Mouse (Mus musculus): ENCODE measurements around the gene P2ry13. TPM values are rescaled to one million over a fixed set of nuclear protein-coding genes. Genes with fewer than 3 reads are reported as not detected.
A peak's percentile ranks its signal among the peaks of the same experiment; 100 is the strongest.

Gene P2ry13
- polyA plus RNA-seq, 1 experiment from 2014 or later, result 1.4 TPM

DNA sequence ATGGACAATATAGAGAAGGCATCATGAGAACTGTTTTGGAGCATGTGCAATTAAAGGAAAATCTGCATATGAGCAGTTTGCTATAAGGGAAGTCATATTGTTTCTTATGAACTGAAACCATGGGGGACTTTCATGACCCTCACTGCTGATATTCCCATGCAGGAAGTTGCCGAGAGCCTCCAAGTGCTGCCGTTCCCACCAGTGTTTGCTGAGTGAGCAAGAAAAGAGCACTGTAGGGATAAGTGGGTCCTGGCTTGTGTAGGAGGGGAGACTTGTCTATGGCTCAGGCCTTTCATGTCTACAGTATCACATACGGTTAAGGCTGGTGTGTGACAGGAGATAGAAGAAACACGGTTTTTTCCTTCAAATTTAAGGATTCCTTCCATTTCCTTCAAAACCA is 25.0 kb downstream of the P2ry13 start:
- no peak for DNase-seq
- 92% methylated on average over 4 of the region's 4 CpGs for WGBS
- no peaks in the 10 kb centered on the region for H3K4me1 ChIP-seq (ENCODE audit: control insufficient read depth, insufficient read depth, low read length)
- H3K4me2 ChIP-seq (ENCODE audit: low read length), result no peak overlapping the region
- no peak overlapping the region for H3K27ac ChIP-seq (replicated peaks; ENCODE audit: low read depth, low read length)
- no peaks in the 10 kb centered on the region for H3K36me3 ChIP-seq (ENCODE audit: control insufficient read depth, insufficient read depth, low read length)
- no peak overlapping the region for H3K9ac ChIP-seq (replicated peaks; ENCODE audit: low read length)
- ATAC-seq (ENCODE audit: low FRiP score, low TSS enrichment), result no peak
- H3K27me3 ChIP-seq (ENCODE audit: control insufficient read depth, insufficient read depth, low read length), result no peaks in the 10 kb centered on the region
- H3K9me3 ChIP-seq (ENCODE audit: control insufficient read depth, low read length), result no peaks in the 10 kb centered on the region
- H3K4me3 ChIP-seq (replicated peaks; ENCODE audit: low read depth, low read length), result no peak overlapping the region

DNA sequence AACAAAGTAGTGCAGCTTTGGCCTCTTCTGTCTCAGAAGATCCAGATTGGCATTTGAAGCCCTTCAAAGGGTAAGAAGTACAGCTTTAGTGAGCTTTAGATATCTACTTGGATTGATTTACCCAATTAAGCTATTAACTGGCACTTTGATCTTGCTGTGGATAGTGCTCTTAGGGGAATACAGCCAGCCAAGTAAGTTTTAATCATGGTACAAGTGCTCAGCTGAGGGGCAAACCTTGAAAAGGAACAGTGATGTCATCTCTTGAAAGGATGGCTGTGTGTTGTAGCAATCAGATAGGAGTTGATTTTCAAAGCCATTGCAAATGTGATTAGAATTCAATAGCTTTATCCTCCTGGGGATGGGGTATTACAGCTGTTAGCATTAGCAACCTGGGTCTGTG is 28.6 kb downstream of the P2ry13 start:
- no peak overlapping the region for H3K9ac ChIP-seq (replicated peaks; ENCODE audit: low read length)
- peak; percentile 36 for DNase-seq
- H3K27ac ChIP-seq (replicated peaks; ENCODE audit: low read depth, low read length), result no peak overlapping the region
- no peak overlapping the region for H3K4me3 ChIP-seq (replicated peaks; ENCODE audit: low read depth, low read length)
- H3K27me3 ChIP-seq (ENCODE audit: control insufficient read depth, insufficient read depth, low read length), result no peaks in the 10 kb centered on the region
- ATAC-seq (ENCODE audit: low FRiP score, low TSS enrichment), result no peak
- H3K4me2 ChIP-seq (ENCODE audit: low read length), result no peak overlapping the region
- H3K4me1 ChIP-seq (ENCODE audit: control insufficient read depth, insufficient read depth, low read length), result no peaks in the 10 kb centered on the region
- H3K36me3 ChIP-seq (ENCODE audit: control insufficient read depth, insufficient read depth, low read length), result no peaks in the 10 kb centered on the region
- no peaks in the 10 kb centered on the region for H3K9me3 ChIP-seq (ENCODE audit: control insufficient read depth, low read length)

DNA sequence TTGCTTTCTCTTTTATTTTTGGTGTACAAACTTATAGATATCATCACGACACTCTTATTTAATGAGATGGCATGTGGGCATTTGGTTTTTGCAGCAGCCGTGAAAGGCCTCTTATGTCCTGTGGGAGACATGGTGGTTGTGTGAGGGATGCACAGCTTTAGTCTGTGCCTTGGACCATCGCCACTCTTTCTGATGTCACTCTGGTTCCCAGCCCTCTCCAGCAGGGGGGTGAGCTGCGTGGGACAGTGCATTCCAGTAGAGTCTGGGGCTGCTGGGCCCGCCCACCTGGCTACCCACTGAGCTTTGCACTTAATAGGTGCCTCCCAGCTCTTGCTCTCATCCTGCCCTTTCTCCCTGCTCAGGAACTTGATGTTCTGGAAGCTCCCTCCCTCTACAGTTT is 29.5 kb downstream of the P2ry13 start:
- Histone ChIP-seq H3K4me2 (ENCODE audit: low read length) (no peak overlapping the region), H3K4me3 (replicated peaks; ENCODE audit: low read depth, low read length) (no peak overlapping the region), H3K9me3 (ENCODE audit: control insufficient read depth, low read length) (no peaks in the 10 kb centered on the region), H3K4me1 (ENCODE audit: control insufficient read depth, insufficient read depth, low read length) (no peaks in the 10 kb centered on the region), H3K27me3 (ENCODE audit: control insufficient read depth, insufficient read depth, low read length) (no peaks in the 10 kb centered on the region), H3K27ac (replicated peaks; ENCODE audit: low read depth, low read length) (no peak overlapping the region), H3K36me3 (ENCODE audit: control insufficient read depth, insufficient read depth, low read length) (no peaks in the 10 kb centered on the region), H3K9ac (replicated peaks; ENCODE audit: low read length) (no peak overlapping the region)
- DNase-seq (no peak), ATAC-seq (ENCODE audit: low FRiP score, low TSS enrichment) (no peak; the same call in 1 of the 2 replicates)
- 65% methylated on average over 5 of the region's 5 CpGs for WGBS

DNA sequence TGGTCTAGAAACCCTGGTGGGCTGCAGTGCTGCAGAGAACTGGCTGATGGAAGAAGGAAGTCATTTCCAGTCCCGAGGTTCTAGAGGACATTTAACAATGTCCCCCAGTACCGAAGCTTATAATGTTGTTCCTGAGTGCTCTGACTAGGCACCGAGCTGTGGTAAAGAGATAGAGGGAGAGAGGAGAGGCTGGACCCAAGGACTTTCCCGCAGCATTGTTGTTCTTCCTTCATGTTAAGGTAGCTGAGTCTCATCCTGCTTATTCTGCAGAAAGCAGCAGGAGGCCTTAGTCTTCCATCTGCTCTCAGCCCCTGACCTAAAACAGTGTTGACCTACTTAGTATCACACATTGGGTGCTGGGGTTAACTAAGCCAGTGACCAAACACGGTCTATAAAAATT is 33.8 kb downstream of the P2ry13 start:
- DNase-seq (no peak), ATAC-seq (ENCODE audit: low FRiP score, low TSS enrichment) (no peak)
- Histone ChIP-seq H3K9ac (replicated peaks; ENCODE audit: low read length) (no peak overlapping the region), H3K9me3 (ENCODE audit: control insufficient read depth, low read length) (no peaks in the 10 kb centered on the region), H3K4me3 (replicated peaks; ENCODE audit: low read depth, low read length) (no peak overlapping the region), H3K4me2 (ENCODE audit: low read length) (no peak overlapping the region), H3K27ac (replicated peaks; ENCODE audit: low read depth, low read length) (no peak overlapping the region), H3K4me1 (ENCODE audit: control insufficient read depth, insufficient read depth, low read length) (no peaks in the 10 kb centered on the region), H3K27me3 (ENCODE audit: control insufficient read depth, insufficient read depth, low read length) (no peaks in the 10 kb centered on the region), H3K36me3 (ENCODE audit: control insufficient read depth, insufficient read depth, low read length) (no peaks in the 10 kb centered on the region)
- WGBS, result 81% methylated on average over 5 of the region's 5 CpGs

DNA sequence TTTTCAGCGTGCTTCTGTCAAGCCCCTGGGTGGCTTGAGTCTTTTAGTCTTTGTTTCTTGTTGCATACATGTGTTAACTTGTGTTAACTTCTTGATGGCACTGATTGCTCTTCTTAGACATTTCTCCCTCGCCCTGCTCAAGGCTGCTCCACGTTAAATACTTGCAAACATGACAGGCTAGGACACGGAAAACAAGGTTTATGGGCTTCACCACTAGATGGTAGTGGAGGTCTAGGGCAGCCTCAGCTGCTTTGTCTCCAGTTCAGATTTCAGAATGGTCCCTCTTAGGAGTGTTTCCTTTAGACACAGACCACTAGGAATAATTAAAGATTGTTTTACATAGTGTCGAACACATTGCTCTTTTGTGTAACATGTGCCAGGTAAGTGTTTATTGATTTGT is 35.4 kb downstream of the P2ry13 start:
- Histone ChIP-seq H3K9me3 (ENCODE audit: control insufficient read depth, low read length) (no peaks in the 10 kb centered on the region), H3K27me3 (ENCODE audit: control insufficient read depth, insufficient read depth, low read length) (no peaks in the 10 kb centered on the region), H3K27ac (replicated peaks; ENCODE audit: low read depth, low read length) (no peak overlapping the region), H3K4me1 (ENCODE audit: control insufficient read depth, insufficient read depth, low read length) (no peaks in the 10 kb centered on the region), H3K9ac (replicated peaks; ENCODE audit: low read length) (no peak overlapping the region), H3K36me3 (ENCODE audit: control insufficient read depth, insufficient read depth, low read length) (no peaks in the 10 kb centered on the region), H3K4me2 (ENCODE audit: low read length) (no peak overlapping the region), H3K4me3 (replicated peaks; ENCODE audit: low read depth, low read length) (no peak overlapping the region)
- ATAC-seq (ENCODE audit: low FRiP score, low TSS enrichment), result peak; percentile 64; the same call in 1 of the 2 replicates
- DNase-seq, result peak; percentile 76
- 54% methylated on average over 5 of the region's 5 CpGs for WGBS

DNA sequence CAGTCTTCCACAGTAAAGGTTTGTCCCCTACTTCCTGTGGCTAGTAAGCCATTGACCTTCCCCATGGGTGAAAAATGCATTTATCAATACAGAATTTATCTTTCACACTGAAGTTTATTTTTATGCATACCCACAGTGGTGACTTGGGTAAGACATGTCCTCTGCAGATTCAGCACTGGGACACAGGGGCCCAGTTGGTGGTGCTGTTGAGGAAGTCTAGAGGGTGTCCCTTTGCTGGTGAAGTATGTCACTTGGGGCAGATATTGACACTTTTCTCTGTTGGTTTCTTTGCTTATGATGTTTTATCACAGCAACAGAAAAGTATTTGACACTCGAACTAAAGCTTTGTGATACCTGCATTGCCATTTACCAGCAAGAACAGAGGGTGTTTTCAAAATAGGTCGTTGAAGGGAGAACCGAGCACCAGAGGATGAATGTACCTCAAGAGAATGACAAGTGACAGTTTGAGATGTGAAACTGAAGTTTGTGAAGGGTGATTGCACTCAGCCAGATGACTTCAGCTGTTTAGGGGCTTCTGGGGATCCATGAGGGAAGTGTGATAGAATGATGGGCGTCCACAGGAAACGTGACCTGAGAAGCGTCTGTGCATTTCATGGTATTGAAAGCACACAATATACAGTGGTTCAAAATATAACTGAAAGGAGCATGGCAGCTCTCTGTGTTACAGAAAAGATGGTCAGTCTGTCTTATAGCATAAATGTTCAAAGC is 36.1 kb downstream of the P2ry13 start:
- no peak overlapping the region for H3K4me2 ChIP-seq (ENCODE audit: low read length)
- H3K4me3 ChIP-seq (replicated peaks; ENCODE audit: low read depth, low read length), result no peak overlapping the region
- no peak overlapping the region for H3K27ac ChIP-seq (replicated peaks; ENCODE audit: low read depth, low read length)
- no peak for DNase-seq
- H3K4me1 ChIP-seq (ENCODE audit: control insufficient read depth, insufficient read depth, low read length), result no peaks in the 10 kb centered on the region
- no peaks in the 10 kb centered on the region for H3K36me3 ChIP-seq (ENCODE audit: control insufficient read depth, insufficient read depth, low read length)
- no peak for ATAC-seq (ENCODE audit: low FRiP score, low TSS enrichment)
- H3K9me3 ChIP-seq (ENCODE audit: control insufficient read depth, low read length), result no peaks in the 10 kb centered on the region
- 89% methylated on average over 6 of the region's 6 CpGs for WGBS
- no peak overlapping the region for H3K9ac ChIP-seq (replicated peaks; ENCODE audit: low read length)
- no peaks in the 10 kb centered on the region for H3K27me3 ChIP-seq (ENCODE audit: control insufficient read depth, insufficient read depth, low read length)

DNA sequence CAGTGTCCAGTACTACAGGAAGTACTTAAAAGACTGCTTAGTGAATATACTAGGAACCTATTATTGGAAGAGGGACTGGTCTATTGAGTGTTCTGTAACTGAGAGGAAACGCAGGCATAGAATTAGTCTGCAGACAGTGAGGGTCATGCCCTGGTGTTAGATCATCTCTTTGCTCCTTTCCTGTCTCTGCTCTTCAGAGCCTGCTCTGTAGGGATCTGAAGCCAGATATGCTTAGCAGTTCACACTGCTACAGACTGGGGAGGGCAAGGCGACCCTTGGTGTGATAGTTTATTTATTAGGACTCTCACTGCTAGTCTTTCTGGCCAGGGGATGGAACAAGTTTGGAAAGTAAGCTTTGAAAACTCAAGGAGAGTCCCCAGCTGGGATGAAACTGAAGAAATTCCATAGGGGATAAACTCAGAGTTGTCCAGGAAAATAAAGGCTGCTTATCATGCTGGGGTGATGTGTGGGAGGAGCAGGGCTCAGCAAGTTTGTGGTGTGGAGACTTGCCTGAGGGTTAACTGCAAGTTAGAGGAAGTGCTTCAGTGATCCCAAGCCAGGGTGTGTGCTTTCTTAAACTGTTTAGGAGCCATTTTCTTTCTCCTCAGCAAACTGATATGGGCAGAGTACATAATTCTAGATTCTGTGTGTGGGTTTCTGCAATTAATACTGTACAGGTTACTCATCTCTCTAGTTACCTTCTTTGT is 40.6 kb downstream of the P2ry13 start:
- Histone ChIP-seq H3K4me1 (ENCODE audit: control insufficient read depth, insufficient read depth, low read length) (no peaks in the 10 kb centered on the region), H3K27me3 (ENCODE audit: control insufficient read depth, insufficient read depth, low read length) (no peaks in the 10 kb centered on the region), H3K4me3 (replicated peaks; ENCODE audit: low read depth, low read length) (no peak overlapping the region), H3K4me2 (ENCODE audit: low read length) (no peak overlapping the region), H3K9ac (replicated peaks; ENCODE audit: low read length) (no peak overlapping the region), H3K27ac (replicated peaks; ENCODE audit: low read depth, low read length) (no peak overlapping the region), H3K9me3 (ENCODE audit: control insufficient read depth, low read length) (no peaks in the 10 kb centered on the region), H3K36me3 (ENCODE audit: control insufficient read depth, insufficient read depth, low read length) (no peaks in the 10 kb centered on the region)
- DNase-seq (peak; percentile 6), ATAC-seq (ENCODE audit: low FRiP score, low TSS enrichment) (no peak)
- WGBS, result 67% methylated on average over 2 of the region's 2 CpGs

DNA sequence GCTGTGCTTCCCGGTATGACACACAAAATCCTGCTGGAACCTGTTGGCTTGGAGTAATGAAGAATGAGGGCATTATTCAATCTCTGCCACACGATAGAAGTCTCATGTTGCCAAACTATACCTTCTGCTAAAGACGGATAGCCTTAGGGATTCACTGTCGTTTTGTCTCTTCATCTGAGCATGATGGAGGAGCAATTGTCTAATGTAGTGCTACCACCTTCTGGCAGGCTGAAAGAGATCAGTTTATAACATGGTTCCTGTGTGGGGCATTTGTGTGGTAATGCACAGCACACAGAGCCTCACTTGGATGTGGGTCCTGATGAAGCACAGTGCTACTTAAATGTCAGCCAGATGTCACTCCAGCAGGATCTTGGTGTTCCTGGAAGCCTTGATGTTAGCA is 41.5 kb downstream of the P2ry13 start:
- WGBS, result 89% methylated on average over 4 of the region's 4 CpGs
- no peak for ATAC-seq (ENCODE audit: low FRiP score, low TSS enrichment)

DNA sequence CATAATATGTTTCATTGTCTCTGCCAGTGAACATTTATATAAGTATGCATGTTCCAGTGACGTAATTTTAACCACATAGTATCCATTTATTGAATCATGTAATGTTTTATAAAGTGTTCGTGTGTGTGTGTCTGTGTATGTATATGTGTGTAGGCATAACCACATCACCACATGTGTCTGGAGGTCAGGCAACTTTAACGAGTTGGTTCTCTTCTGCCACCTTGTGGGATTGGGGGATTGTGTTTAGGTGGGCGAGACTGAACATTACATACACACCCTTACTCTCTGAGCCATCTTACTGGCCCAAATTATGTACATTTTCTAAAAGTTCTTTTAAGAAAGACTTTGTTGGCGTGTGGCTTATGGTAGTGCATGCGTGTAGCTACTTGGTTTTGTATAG is 42.2 kb downstream of the P2ry13 start:
- Histone ChIP-seq H3K9me3 (ENCODE audit: control insufficient read depth, low read length) (no peaks in the 10 kb centered on the region), H3K27me3 (ENCODE audit: control insufficient read depth, insufficient read depth, low read length) (no peaks in the 10 kb centered on the region), H3K9ac (replicated peaks; ENCODE audit: low read length) (no peak overlapping the region), H3K27ac (replicated peaks; ENCODE audit: low read depth, low read length) (no peak overlapping the region), H3K4me2 (ENCODE audit: low read length) (no peak overlapping the region), H3K36me3 (ENCODE audit: control insufficient read depth, insufficient read depth, low read length) (no peaks in the 10 kb centered on the region), H3K4me1 (ENCODE audit: control insufficient read depth, insufficient read depth, low read length) (no peaks in the 10 kb centered on the region), H3K4me3 (replicated peaks; ENCODE audit: low read depth, low read length) (no peak overlapping the region)
- ATAC-seq (ENCODE audit: low FRiP score, low TSS enrichment) (no peak), DNase-seq (no peak)
- 96% methylated on average over 6 of the region's 6 CpGs for WGBS

More for the DNA sequence above, 41.5 kb downstream of the P2ry13 start:
- Histone ChIP-seq H3K36me3 (ENCODE audit: control insufficient read depth, insufficient read depth, low read length) (no peaks in the 10 kb centered on the region), H3K4me2 (ENCODE audit: low read length) (no peak overlapping the region), H3K9ac (replicated peaks; ENCODE audit: low read length) (no peak overlapping the region), H3K4me1 (ENCODE audit: control insufficient read depth, insufficient read depth, low read length) (no peaks in the 10 kb centered on the region), H3K4me3 (replicated peaks; ENCODE audit: low read depth, low read length) (no peak overlapping the region), H3K9me3 (ENCODE audit: control insufficient read depth, low read length) (no peaks in the 10 kb centered on the region), H3K27ac (replicated peaks; ENCODE audit: low read depth, low read length) (no peak overlapping the region), H3K27me3 (ENCODE audit: control insufficient read depth, insufficient read depth, low read length) (no peaks in the 10 kb centered on the region)
- no peak for DNase-seq

All from midbrain, embryonic 14.5 days (tissue).